Mouse (Mus musculus) megakaryocyte, embryonic 14.5 days (primary cell): ENCODE data around the gene Cdc37l1. TPM values are rescaled to one million over a fixed set of nuclear protein-coding genes. Genes with fewer than 3 reads are reported as not detected.

Experiments used
- H3K27me3 ChIP-seq: replicated peaks from 2 replicates; pipeline ENCODE3; 2012; ENCODE audit warnings: inconsistent platforms
- H3K36me3 ChIP-seq: replicated peaks from 2 replicates; pipeline ENCODE3; 2012; ENCODE audit warnings: low read length, inconsistent platforms, mixed read lengths
- H3K4me1 ChIP-seq: 2 replicates; pipeline ENCODE4 v1.6.1; 2012; ENCODE audit warnings: inconsistent platforms
- H3K4me3 ChIP-seq: replicated peaks from 2 replicates; pipeline ENCODE3; 2012; ENCODE audit warnings: moderate library complexity, mild to moderate bottlenecking, inconsistent platforms
- H3K9me3 ChIP-seq: 2 replicates; pipeline ENCODE4 v1.6.1; 2012; ENCODE audit warnings: inconsistent platforms
- FLI1 ChIP-seq: IDR thresholded peaks from 2 replicates; pipeline ENCODE4 v1.6.1; 2012; ENCODE audit warnings: low read length, inconsistent platforms, mixed read lengths
- GATA1 ChIP-seq: IDR thresholded peaks from 3 replicates; pipeline ENCODE4 v1.6.1; 2012; ENCODE audit warnings: mixed read lengths, low read length, inconsistent platforms, borderline replicate concordance
- polyA plus RNA-seq: library from polyadenylated mRNA; stranded (reverse); fragments of >175 nt; gene quantifications from 2 replicates; pipeline ENCODE4 v1.2.3, GENCODE M21; 2012; ENCODE audit warnings: low replicate concordance; ENCODE audit not compliant: insufficient read depth

The Cdc37l1 gene
- polyA plus RNA-seq, result 2.2 and 2.4 TPM in 2 replicates

GRCm38 (mm10) chr19:28990194-28990589 lies at the start of gene Cdc37l1:
Gene Cdc37l1 (plus strand): TSS chr19:28990352.
- H3K4me1 ChIP-seq, result peaks cover 42% of the 10 kb centered on the region
- H3K9me3 ChIP-seq, result no peaks in the 10 kb centered on the region
- H3K36me3 ChIP-seq, result peaks cover 27% of the 10 kb centered on the region
- no peaks in the 10 kb centered on the region for H3K27me3 ChIP-seq
- TF ChIP-seq FLI1 (no peak), GATA1 (no peak)
- H3K4me3 ChIP-seq, result peak within 1 kb of the TSS; percentile 100

- no peak for TF ChIP-seq FLI1
- no peak for TF ChIP-seq GATA1
- no peaks in the 10 kb centered on the region for H3K9me3 ChIP-seq
- no peaks in the 10 kb centered on the region for H3K36me3 ChIP-seq
- H3K4me1 ChIP-seq, result peaks cover 59% of the 10 kb centered on the region
- no peaks in the 10 kb centered on the region for H3K27me3 ChIP-seq
- no peak overlapping the region for H3K4me3 ChIP-seq
Observed at GRCm38 (mm10) chr19:28941271-28941670, 48.9 kb upstream of the Cdc37l1 start.

- peaks cover 44% of the 10 kb centered on the region for H3K4me1 ChIP-seq
- peak overlapping the region; percentile 64 for H3K4me3 ChIP-seq
- peaks cover 11% of the 10 kb centered on the region for H3K9me3 ChIP-seq
- H3K27me3 ChIP-seq, result no peaks in the 10 kb centered on the region
- H3K36me3 ChIP-seq, result peaks cover 7% of the 10 kb centered on the region
- no peak for TF ChIP-seq GATA1
- no peak for TF ChIP-seq FLI1
Observed at GRCm38 (mm10) chr19:28946782-28947181, 43.4 kb upstream of the Cdc37l1 start.

GRCm38 (mm10) chr19:28947311-28947710 lies 42.8 kb upstream of the Cdc37l1 start:
- no peak overlapping the region for H3K4me3 ChIP-seq
- no peak for TF ChIP-seq GATA1
- H3K36me3 ChIP-seq, result peaks cover 7% of the 10 kb centered on the region
- peaks cover 44% of the 10 kb centered on the region for H3K4me1 ChIP-seq
- H3K9me3 ChIP-seq, result peaks cover 11% of the 10 kb centered on the region
- H3K27me3 ChIP-seq, result no peaks in the 10 kb centered on the region

GRCm38 (mm10) chr19:28951251-28951650 lies 38.9 kb upstream of the Cdc37l1 start:
- no peak for TF ChIP-seq GATA1
- TF ChIP-seq FLI1, result no peak
- peaks cover 17% of the 10 kb centered on the region for H3K4me1 ChIP-seq
- H3K27me3 ChIP-seq, result no peaks in the 10 kb centered on the region
- H3K4me3 ChIP-seq, result no peak overlapping the region
- peaks cover 11% of the 10 kb centered on the region for H3K9me3 ChIP-seq
- H3K36me3 ChIP-seq, result peaks cover 7% of the 10 kb centered on the region

GRCm38 (mm10) chr19:28963113-28963512 lies 27.0 kb upstream of the Cdc37l1 start:
- H3K4me3 ChIP-seq, result no peak overlapping the region

GRCm38 (mm10) chr19:28963513-28963841 lies 26.7 kb upstream of the Cdc37l1 start:
- no peak for TF ChIP-seq FLI1
- no peak for TF ChIP-seq GATA1
- H3K4me3 ChIP-seq, result peak overlapping the region; percentile 98
- peaks cover 43% of the 10 kb centered on the region for H3K4me1 ChIP-seq

More at GRCm38 (mm10) chr19:28963113-28963512, 27.0 kb upstream of the Cdc37l1 start:
- Histone ChIP-seq H3K27me3 (no peaks in the 10 kb centered on the region), H3K36me3 (peaks cover 15% of the 10 kb centered on the region), H3K4me1 (peaks cover 43% of the 10 kb centered on the region), H3K9me3 (no peaks in the 10 kb centered on the region)
- TF ChIP-seq GATA1 (no peak), FLI1 (no peak)

GRCm38 (mm10) chr19:28963842-28964551 lies 26.2 kb upstream of the Cdc37l1 start, which contains the start of gene Plpp6:
Gene Plpp6 (plus strand): TSS chr19:28963953.
- TF ChIP-seq FLI1 (no peak), GATA1 (no peak)
- Histone ChIP-seq H3K36me3 (peaks cover 17% of the 10 kb centered on the region), H3K9me3 (no peaks in the 10 kb centered on the region), H3K4me3 (peak within 1 kb of the TSS; percentile 98), H3K27me3 (no peaks in the 10 kb centered on the region), H3K4me1 (peaks cover 43% of the 10 kb centered on the region)

More at GRCm38 (mm10) chr19:28963513-28963841, 26.7 kb upstream of the Cdc37l1 start:
- Histone ChIP-seq H3K27me3 (no peaks in the 10 kb centered on the region), H3K36me3 (peaks cover 17% of the 10 kb centered on the region), H3K9me3 (no peaks in the 10 kb centered on the region)

- H3K36me3 ChIP-seq, result peaks cover 17% of the 10 kb centered on the region
- no peak for TF ChIP-seq GATA1
- no peak for TF ChIP-seq FLI1
- H3K9me3 ChIP-seq, result no peaks in the 10 kb centered on the region
- peak overlapping the region; percentile 98 for H3K4me3 ChIP-seq
- peaks cover 43% of the 10 kb centered on the region for H3K4me1 ChIP-seq
- H3K27me3 ChIP-seq, result no peaks in the 10 kb centered on the region
Observed at GRCm38 (mm10) chr19:28964552-28964903, 25.6 kb upstream of the Cdc37l1 start.

- H3K4me1 ChIP-seq, result peaks cover 36% of the 10 kb centered on the region
- no peaks in the 10 kb centered on the region for H3K9me3 ChIP-seq
- H3K4me3 ChIP-seq, result no peak within 1 kb of the TSS
- TF ChIP-seq GATA1 (no peak), FLI1 (no peak)
- peaks cover 17% of the 10 kb centered on the region for H3K36me3 ChIP-seq
- H3K27me3 ChIP-seq, result no peaks in the 10 kb centered on the region
Observed at GRCm38 (mm10) chr19:28967652-28968051, 22.5 kb upstream of the Cdc37l1 start, which contains the start of gene 4430402I18Rik. Gene 4430402I18Rik (minus strand): TSS chr19:28967800.

GRCm38 (mm10) chr19:28968178-28968577 lies 22.0 kb upstream of the Cdc37l1 start:
- no peak for TF ChIP-seq FLI1
- TF ChIP-seq GATA1, result no peak
- Histone ChIP-seq H3K4me1 (peaks cover 36% of the 10 kb centered on the region), H3K36me3 (peaks cover 17% of the 10 kb centered on the region), H3K27me3 (no peaks in the 10 kb centered on the region), H3K9me3 (no peaks in the 10 kb centered on the region), H3K4me3 (no peak overlapping the region)
